Mouse (Mus musculus): ENCODE measurements at regions not wholly inside any gene's neighbourhood (a gene's known extent, or its start where the extent isn't known, plus 50 kb on each side); places are given as distances from the start of the nearest gene placed in this dataset.

DNA sequence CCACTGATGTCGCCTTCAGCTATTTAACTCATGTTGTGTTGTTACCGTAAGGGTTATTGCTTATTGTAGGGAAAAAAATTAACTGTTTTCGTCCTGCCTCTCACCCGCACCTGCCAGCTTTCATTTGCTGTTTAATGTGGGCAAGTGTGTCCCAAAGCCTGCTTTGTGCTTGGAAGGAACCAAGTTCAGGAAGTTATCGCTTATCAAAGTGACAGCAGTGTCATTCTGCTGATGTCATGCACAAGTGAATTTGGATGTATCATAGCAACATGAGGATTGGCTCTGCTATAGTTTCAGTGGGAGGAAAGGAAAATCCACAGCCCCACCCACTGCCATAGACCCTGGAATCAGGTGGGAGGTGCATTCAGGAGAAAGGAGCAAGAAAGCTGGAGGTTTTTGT, 276.5 kb downstream of the Rnf144b start:
- DNase-seq (ENCODE audit: low spot score in 2 of 2): no peak

DNA sequence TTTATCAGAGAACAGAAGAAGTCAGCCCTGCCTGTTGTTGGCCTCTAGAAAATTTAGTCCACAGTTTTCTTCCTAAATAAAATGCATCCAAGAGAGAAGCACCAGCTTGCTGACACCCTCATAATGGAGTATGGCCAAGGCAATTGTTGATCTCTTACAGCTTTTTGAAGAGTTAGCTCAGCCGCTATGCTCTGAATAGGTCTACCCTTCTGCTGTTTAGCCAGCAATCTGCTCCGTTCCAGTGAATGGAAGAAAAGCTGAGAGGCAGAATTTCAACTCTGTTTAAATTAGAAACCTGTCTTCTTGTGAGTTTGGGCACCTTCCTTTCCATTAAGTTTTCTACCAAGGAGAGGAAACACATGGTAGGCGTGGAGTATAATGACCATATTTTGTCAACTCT, 290.8 kb downstream of the Rnf144b start:
- DNase-seq (ENCODE audit: low spot score in 2 of 2): no peak

DNA sequence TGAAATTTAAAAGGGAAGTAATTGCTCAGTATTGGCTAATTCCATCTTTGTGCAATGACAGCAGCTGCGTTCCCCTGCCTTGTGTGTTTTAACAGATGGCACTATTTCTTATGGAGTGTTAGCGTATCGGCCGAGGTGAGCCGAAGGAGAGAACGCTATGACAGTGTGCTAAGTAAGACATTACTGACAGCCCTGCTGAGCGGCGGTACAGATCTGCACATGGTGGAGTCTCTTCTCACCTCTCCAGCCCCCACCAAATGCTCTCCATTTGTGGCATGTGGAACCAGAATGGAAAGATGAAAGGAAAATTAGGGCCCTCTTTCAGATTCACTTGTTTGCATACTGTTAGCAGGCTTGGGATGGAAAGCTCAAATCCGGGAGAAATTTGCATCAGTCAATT, 291.5 kb downstream of the Rnf144b start:
- DNase-seq (ENCODE audit: low spot score in 2 of 2): no peak

DNA sequence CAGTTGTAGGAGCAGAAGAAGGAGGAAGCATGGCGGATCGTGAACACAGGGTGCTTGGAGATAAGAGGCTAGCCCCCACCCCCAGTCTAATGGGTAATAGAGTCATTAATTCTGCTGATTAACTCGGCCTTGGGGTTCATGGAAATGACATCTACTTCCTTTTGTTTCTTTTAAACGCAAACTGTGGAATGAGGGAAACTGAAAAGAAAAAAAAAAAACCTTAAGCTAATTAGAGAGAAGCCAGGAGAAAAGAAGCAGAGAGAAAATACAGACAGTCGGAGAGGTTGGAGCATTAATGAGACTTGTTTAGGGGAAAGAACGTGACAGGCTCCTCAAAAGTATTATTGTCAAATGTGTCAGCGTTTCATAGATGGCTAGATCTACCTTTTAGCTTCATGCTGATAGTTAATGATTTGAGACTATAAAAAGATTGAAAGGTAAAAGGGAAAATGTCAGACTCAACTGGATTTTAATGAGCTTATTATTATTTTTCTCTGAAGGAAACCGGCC, 307.5 kb downstream of the Rnf144b start:
- no peak for DNase-seq (ENCODE audit: low spot score in 2 of 2)

DNA sequence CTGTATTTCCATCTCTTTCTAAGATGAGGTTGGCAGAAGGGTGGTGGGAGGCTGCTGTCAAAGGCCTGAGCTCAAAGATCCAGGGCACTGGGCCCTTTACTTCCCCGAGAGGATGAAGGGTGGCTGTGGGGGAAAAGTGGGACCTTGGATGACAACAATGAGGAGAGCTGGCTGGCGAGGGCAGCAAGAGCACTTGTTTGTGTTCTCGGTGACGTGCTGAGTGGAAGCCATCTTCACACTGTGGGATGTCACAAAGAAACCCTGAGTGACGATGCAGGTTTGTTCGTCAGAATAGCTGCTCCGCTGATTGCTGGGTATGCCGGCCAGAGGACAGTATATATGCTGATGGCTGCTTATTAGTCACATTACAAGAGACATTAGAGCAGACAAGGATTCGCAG, 308.0 kb downstream of the Rnf144b start:
- no peak for DNase-seq (ENCODE audit: low spot score in 2 of 2)

DNA sequence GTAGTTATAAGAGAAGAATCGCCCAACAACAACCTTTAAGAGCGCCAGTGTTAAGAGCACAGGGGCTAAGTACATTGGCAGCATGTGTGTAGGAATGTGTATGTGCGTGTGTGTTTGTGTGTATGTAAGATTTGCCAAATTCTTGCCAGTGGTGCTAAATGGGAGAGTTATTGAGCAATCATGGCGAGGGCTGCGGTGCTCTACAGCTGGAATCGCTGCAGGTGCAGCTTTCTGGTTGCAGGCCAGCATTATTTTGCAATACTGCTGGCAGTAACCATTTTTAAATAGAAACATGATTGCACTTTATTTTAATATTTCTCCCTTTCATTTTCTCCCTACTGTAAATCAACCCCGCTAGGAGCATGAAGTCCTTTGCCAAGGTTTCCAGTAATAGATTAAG, 313.2 kb downstream of the Rnf144b start:
- DNase-seq (ENCODE audit: low spot score in 2 of 2): no peak

DNA sequence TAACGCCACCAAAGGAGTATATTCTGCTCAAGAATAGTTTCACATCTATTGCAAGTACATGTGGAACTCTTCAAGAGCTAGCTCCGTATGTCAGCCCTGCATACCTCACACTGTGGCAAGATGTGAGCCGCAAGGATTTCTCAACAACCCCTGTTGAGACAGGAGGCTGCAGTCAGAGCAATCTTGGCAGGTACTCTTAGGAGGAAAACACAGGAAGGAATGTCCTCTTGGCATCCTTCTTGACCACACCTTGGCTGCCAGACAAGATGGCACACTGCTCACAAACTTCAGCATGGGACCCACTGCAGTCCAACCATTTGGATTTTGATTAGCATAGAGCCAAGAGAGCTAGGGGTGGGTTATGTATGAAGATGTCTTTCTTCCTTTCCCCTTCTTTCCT, 322.4 kb downstream of the Rnf144b start:
- no peak for DNase-seq (ENCODE audit: low spot score in 2 of 2)

DNA sequence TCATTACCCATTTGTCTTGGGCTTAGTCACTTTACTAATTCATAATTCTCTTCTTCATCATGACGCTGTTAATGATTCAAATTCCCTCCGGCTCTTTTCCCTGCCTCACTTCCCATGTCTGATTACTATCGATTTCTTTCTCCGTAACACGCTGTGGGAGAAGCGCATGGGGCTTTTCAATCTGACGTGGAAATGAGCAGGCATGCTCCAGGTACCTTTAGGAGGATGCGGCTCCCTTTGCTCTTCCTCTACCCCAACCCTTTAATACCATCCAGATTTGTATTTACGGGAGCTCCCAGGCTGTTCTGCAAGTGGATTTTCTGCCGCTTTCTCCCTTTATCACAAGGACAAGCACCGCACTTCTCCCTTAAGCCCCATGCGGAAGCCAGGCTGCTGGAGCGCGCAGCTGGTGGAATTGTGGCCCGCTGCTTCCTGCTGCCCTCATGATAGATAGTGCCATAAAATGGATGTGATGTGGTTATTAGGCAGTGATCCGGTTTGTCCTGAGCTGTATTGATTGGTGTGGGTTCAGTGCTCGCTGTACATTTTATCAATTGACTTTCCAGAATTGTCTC, 329.8 kb downstream of the Rnf144b start:
- no peak for DNase-seq (ENCODE audit: low spot score in 2 of 2)

DNA sequence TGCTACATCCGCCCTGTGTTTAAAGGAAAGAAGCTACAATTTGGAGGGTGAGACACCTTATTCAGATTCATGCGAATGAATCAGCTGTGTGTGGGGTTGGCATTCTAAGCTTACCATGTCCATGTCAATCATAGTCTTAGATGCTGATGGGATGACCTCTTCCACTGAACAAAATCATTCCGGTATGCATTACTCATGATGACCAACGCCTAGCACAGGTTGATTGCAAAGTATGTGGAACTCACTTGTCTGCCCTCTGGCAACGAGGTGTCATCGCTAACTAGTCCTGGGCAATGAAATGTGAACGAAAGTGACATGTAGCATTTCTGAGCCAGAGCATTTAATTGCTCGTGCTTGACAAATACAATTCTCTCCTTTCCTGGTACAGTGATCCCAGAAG, 339.7 kb downstream of the Rnf144b start:
- no peak for DNase-seq (ENCODE audit: low spot score in 2 of 2)

DNA sequence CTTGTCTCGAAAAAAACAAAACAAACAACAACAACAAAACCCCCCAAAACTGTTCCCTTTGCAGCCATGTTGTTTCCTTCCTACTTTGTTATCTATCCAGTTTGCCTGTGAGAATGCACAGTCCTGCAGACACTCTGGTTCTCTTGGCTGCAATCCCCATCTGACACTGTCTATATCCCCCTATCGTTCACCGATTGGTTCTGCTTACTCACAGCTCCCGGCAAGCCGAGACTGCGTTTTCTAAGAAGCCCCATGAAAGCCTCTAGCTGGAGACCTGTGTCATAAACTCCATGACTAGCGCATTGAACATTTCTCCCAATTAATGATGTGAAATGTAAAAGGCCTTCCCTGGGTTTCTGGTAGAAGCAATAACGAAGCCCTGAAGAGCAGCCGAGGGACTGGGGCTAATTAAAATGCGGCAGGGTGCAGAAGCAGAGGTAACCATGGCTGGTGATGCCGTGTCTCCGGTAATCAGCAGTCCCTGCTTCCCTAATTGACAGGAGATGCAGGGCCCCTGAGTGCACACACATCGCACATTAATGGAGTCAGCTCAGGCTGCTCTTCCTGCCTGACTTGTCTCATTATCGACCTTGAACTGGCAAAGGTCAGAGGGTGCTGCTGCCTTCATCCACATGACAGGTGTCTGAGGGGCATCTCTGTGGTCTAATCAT, 349.2 kb downstream of the Rnf144b start:
- no peak for DNase-seq (ENCODE audit: low spot score in 2 of 2)

DNA sequence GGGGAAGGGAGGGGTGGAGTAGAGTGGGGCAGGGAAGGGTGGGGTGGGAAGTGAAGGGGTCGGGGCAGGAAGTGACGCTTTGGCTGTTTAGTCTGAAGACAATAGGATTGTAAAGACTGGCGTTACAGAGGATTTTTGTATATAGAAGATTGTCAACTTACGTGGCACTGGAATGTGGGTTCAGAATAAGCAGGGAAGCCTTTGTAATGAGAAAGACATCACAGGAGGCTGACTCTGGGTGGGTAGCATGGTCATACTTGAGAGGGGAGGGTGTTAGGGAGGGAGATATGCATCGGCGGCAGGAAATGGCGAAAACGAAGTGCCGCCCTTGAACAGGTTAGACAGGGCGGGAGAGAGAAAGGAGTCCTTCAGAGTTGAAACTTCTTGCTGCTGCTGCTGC, 357.7 kb downstream of the Rnf144b start:
- DNase-seq (ENCODE audit: low spot score in 2 of 2): no peak

DNA sequence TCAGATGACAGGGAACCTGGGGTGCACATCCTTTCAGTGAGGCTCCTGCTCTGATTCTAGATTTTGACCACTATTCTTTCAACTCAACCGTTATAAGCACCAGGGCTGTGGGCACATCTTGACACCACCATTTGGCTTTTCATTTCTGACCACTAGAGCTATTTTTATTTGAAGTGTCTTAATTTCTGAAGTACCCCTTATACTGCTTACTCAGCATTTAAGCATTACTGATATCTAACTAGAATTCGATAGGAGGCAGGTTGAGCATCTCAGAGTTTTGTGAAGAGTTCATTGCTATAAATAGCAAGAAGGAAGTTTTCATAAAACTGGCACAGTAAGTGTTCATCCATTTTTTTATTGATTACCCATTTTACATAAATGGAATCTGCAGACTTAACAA, 362.4 kb downstream of the Rnf144b start:
- DNase-seq (ENCODE audit: low spot score in 2 of 2): no peak

DNA sequence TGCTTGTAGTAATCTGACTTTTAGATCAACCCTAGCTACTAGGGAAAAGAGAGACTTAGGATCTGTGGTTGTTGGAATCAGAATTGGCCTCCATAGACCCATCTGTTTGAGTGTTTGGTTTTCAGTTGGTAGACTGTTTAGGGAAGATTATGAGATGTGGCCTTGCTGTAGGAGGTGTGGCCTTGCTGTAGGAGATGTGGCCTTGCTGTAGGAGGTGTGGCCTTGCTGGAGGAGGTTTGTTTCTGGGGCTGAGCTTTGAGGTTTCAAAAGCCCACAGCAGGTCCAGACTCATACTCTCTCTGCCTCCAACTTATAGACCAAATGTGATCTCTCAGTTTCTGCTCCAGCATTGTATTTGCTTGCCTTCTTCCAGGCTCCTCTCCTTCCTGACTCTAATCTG, 363.7 kb downstream of the Rnf144b start:
- no peak for DNase-seq (ENCODE audit: low spot score in 2 of 2)

DNA sequence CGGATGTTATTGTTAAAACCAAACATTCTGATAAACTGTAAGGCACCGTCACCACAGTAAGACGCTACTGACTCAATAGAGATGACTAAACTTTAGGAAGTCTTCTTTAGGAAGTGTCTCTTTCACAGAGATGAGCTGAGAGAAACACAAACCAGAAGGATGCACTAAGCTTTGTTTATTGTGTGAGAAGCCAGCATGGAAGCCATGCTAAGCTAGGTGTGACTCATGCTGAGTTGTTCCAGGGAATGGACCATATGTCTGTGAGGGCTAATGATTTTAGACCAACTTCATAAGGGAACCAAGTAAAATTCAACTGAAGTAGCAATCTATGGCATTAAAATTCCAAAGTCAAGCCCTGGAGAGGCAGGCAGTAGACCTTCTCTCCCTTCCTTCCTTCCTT, 364.2 kb downstream of the Rnf144b start:
- DNase-seq (ENCODE audit: low spot score in 2 of 2): no peak

DNA sequence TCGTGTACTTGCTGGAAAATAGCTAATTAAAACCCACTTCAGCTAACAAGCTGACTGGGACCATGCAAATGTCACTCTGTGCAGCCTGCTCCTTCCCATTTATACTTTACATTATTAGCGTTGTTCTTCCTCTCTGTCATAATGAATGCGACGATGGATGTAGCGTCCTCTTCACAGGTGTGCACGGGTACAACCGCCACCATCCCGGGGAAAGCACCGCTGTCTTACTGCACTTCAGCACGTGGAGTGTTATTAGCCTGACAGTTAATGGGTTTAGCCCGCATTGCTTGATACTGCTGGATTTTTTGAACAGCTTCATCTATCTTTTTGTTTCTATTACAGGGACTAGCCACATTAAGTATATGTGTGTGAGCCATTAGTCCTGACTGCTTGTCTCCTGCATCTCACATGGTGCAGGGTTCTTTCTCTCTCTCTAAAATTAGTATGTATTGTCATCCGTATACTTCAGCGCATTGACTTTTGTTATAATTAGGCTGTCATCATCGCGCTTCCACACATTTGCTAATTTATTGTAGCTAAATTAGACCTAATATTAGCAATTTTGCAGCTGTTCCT, 383.0 kb downstream of the Rnf144b start:
- DNase-seq (ENCODE audit: low spot score in 2 of 2): no peak

DNA sequence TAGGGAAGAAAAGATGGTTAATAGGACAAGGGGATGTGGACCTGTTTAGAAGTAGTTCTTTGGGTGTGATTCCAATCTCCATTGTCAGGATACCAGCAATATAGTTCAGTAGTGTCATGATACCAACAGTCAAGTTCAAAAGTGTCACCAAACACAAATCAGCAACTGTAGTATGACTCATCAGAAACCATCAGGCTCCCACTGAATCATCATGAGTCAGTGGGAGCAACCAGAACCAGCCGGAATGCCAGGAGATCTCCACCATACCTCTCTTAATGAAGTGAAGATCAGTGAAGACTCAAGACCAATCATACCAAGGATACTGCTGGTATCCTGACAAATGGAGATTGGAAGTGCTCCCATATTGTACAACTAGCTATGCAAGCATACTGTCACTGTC, 410.5 kb downstream of the Rnf144b start:
- no peak for DNase-seq (ENCODE audit: low spot score in 2 of 2)

DNA sequence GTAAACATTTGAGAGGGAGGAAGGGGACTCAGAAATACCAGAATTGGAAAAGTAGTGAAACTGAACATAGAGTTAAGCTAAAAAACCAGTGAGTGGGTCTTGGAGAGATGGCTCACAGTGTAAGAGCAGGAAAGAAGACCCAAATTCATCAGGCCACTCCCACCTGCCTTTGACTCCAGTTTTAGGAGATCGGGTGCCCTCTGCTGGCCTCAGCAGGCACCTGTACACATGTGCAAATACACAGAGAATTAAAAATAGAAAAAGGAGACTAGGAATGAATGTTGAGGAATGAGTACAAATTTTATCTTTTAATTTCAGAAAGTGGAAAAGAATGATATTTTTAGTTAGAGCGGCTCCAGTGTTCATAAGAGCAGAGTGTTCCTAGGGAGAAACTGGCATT, 414.7 kb downstream of the Rnf144b start:
- DNase-seq (ENCODE audit: low spot score in 2 of 2): no peak

DNA sequence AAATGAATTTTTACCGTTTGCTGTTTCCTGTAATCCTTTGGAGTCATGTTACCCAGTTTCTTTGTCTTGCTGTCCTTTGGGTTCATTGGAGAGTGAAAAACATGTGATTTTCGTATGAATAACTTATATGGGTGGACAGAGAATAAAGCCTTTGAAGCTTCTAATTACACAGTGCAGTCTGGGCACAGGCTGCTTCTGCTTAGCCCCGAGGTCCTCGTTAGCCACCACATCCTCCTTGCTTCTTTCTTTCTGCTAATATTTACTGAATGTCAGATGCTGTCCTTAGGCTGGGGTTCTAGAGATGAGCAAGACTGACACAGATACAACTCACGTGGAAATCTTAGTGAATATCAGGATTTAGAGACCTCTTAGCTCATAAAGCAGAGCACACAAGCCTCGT, 427.2 kb downstream of the Rnf144b start:
- DNase-seq (ENCODE audit: low spot score in 2 of 2): no peak

DNA sequence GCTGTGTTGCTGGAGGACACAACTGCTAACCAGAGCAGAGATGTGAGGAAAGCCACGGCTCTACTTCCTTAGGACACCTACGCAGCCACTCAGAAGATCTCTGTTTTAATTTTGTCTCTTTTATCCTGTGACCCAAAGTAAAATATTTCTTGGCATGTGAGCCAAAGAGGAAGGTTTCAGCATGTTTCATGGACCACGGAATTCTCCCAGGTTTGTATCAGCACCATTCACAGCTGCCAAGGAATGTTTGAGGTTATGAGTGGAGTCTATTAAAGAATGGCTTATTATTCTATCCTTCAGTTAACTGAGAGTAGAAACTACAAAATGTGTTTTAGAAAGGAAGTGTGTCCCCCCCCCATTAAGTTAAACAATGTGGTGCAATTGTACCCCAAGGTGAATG, 429.8 kb downstream of the Rnf144b start:
- no peak for DNase-seq (ENCODE audit: low spot score in 2 of 2)

DNA sequence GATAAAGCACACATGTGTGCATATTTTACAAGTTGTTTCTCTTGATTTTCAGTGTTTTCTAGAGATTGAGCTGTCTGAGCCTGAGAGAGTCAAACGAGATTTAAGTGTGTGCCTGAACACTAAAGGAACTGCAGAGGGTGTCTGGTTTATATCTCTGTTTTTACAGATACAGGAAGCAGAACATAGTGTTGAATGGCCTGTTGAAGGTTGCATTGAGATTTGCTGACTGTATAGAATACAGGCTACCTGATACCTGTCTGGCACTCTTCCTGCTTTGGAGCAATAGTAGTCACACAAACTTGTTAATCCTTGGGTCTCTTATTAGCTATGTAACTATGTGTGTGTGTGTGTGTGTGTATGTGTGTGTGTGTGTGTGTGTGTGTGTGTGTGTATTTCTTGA, 431.7 kb downstream of the Rnf144b start:
- no peak for DNase-seq (ENCODE audit: low spot score in 2 of 2)

DNA sequence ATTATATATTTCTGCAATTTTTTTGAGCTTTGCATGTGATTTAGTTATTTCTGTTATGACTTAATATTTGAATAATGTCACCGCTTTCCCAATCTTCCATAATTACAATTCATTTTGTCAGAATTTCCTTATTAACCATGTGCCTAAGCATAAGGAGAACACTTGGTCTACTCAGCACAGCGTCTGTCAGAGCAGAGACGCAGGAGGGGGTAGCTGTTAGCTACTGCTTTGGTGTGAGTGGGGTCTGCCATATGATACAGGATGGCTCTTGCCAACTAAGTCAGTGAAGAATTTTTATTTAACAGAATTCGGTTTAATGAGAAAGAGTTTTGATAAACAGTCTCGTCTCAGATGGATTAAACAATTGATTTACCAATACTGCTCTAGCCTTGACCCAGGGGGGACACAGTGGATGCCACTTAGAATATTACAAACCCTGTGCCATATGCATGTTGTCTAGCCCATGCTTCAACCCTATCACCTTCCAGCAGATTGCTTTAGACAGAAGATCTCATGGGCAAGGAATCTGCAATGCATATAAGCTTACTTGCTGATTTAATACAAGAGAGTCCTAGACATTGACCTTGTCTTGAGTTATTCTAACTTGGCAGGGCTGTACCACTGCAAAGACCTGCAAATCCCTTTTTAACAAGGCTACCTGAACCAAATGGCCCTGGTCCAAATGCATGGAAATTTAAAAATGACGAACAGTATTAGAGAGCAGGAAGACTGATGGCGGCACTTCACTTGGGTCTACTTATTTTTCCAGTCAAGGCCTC, 434.9 kb downstream of the Rnf144b start:
- no peak for DNase-seq (ENCODE audit: low spot score in 2 of 2)

DNA sequence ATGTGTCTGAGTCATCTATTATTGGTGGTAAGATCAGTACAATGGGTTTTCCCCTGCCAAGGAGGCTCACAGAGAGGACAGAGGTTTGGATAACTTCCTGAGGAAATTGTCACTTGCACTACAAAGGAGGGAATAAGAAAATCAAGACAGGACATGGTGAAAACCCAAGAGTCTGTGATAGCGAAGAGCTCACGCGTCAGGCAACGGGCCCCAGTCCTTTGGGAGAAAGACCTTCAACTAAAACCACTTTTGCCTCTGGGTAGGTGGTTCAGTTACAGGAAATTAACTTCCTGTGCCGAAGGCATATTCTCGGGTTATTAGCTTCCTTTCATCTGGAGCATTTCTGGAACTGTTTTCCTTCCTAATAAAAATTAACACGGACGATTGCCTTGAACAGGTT, 440.4 kb downstream of the Rnf144b start:
- DNase-seq (ENCODE audit: low spot score in 2 of 2): no peak

DNA sequence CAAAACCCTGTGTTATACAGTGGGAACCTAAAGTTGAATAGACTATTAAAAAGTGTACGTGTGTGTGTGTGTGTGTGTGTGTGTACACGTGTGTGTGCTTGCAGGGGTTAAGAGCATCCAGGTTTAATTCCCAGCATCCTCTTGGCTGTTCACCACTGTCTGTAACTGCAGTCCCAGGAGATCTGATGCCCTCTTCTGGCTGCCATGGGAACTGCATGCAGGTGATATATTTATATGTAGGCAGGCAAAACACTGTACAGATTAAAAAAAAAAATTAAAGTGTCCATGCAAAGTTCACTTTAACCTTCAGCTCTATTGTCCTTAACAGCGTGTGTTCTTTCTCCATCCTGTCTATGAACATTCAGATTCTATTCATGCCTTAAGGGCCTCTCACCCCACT, 454.1 kb downstream of the Rnf144b start:
- DNase-seq (ENCODE audit: low spot score in 2 of 2): peak in 1 of 2 experiments; percentile 4

All from cerebellum, postnatal 4 days (tissue).